Mouse (Mus musculus): ENCODE measurements around the gene Mtm1.
"Not testable (repeated sequence)": the region's sequence is repeated elsewhere in the genome, so short reads cannot be mapped to it uniquely, and the experiment has no call there.

The Mtm1 gene

DNA sequence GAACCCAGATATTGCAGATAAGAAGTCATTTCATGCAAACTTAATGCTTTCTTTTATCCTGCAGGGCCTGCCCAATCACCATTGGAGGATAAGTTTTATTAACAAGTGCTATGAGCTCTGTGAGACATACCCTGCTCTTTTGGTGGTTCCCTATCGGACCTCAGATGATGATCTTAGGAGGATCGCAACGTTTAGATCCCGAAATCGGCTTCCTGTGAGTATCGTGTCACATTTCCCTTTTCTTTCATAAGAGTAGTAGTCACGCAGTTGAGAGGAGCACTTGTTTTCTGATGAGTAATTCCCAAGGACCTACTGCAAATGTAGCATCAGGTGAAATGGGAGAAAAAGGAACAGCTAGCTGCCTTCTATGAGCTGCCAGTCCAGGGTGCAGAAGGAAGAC lies 76.5 kb downstream of the Mtm1 start:
- no peak for DNase-seq (ENCODE audit: low spot score)

GRCm38 (mm10) chrX:71294191-71294590 lies 83.6 kb downstream of the Mtm1 start:
- no peak for DNase-seq (ENCODE audit: low spot score)

GRCm38 (mm10) chrX:71296005-71296404 lies 85.4 kb downstream of the Mtm1 start:
- DNase-seq (ENCODE audit: low spot score) = no peak

DNA sequence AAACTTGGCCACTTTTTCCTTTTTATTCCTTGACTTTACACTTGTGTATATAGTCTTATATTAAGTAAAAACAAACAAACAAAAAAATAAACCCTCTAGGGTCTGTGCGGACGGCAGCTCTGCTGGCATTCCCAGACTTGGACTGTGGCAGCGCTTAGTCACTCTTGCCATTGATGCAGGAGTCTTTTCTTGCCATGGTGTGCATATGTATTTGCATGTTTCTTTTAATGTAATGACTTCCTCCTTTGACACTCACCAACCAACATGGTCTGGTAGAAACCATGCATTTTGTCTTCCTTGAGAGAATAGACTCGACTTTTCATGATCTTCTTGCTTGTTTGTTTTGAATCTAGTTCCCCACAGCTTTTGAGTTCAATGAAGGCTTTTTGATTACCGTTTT lies 91.6 kb downstream of the Mtm1 start:
- no peak for DNase-seq (ENCODE audit: low spot score)

DNA sequence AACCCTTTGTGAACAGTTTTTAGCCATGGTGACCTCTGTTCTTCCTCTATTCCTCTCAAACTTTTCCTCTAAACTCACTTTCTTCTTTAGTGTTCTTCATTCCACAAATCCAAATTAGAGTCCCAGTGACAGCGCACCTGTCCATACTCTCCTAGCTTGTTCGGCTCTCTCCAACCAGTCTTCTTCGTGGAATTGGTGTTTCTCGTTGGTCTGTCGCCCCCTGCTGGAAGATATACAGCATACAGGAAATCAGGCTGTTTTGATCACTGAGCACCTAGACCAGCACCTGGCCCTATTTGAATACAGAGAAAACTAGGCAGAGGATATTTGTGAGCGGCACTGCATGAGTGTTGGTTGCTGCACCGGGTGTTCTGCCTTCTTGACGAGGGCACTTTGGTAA lies 100.7 kb downstream of the Mtm1 start:
- peak; percentile 29 for DNase-seq (ENCODE audit: low spot score)

DNA sequence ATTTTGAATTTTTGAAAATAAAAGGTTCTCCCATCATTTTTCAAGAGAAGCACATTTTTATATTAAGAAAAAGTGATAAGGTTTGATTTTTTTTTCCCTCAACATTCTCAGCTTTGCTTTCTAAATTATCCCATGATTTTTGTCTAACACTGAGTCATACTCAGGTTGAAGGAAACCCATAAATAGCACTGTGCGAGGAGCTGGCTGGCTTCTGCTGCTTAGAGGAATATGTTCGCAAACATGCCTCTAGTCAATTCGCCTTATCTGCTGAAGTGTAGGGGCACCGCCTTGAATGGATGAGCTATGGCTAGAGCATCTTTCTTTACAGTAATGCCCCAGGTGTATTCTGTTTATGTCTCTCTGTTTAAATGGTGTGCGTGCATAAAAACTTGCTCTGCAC lies 103.8 kb downstream of the Mtm1 start:
- DNase-seq (ENCODE audit: low spot score) = no peak

DNA sequence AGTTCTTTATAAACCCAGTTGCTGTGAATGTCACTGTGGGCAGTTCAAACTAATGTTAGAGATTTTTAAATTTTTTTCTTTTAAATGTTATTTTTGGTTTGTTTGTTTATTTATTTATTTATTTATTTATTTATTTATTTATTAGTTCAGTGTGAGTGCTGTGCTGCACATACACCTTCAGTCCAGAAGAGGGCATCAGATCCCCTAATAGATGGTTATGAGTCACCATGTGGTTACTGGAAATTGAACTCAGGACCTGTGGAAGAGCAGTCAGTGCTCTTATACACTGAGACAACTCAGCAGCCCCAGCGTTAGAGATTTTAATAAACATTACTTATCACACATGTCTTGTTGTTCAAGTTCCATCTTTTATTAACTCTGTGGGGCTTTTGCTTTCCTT lies 141.5 kb downstream of the Mtm1 start:
- no peak for DNase-seq (ENCODE audit: low spot score)

GRCm38 (mm10) chrX:71355331-71355730 lies 144.8 kb downstream of the Mtm1 start:
- DNase-seq (ENCODE audit: low spot score) = no peak

- not testable (repeated sequence) for DNase-seq (ENCODE audit: low spot score)
Measured at GRCm38 (mm10) chrX:71361793-71362192, 151.2 kb downstream of the Mtm1 start.

DNA sequence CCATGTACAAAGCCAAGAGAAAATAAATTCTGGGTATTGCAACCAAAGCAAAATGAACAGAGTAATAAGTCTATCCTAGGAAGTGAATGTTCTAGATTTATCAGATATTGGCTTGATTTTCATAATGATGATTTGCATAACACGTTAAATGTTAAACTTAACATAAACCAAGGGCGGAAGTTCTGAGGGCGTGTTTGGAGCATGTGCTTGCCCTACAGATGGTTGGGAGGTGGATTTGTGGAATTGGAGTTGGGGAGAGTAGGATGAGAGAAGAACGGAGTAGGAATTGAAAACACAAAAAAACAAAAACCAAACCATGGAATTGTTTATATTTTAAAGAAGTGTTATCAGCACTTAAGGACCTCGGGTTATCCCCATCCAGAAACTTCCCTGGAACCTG lies 153.5 kb downstream of the Mtm1 start:
- no peak for DNase-seq (ENCODE audit: low spot score)

DNA sequence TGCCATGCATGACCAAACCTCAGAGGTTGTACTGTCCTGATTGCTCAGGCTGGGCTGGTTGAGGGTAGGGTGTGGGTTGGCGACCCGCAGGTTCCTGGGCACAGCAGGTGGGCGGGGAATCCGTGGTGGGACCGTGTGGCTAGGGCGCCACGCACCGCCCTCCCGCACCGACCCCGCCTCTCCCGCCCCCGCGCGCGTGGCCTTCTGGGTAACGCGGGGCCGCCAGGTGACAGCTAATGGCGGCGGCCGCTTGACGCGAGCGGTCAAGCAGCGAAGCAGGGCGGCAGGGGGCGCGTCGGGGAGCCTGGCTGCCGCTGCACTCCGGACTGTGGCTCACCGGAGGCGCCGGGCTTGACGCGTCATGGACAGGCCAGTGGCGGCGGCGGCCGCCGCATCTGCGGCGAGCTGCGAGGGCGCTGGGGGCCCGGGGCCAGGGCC lies 154.0 kb downstream of the Mtm1 start, which contains the start of gene Mtmr1:
Mtmr1 (plus strand) TSS at position 207 of the 438 bp plus-strand sequence.
- peak; percentile 63 for DNase-seq (ENCODE audit: low spot score)

DNA sequence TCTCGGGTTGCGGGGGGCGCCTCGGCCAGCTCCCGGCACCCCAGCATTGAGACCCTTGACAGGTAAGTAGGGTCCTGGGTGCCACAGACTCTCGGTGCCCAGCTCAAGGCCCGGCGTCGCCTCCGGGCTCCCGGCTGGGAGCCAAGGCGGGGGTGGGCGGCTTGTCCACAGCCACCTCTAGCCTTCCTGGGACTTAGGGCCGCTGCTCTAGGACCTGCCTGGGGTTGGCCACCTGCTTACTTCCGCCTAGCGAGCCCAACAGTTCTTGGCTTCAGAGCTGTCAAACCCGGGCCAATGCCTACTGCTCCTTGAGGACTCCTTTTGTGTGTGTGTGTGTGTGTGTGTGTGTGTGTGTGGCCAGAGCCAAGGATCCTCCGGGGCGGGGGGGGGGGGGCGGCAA lies 154.4 kb downstream of the Mtm1 start:
- DNase-seq (ENCODE audit: low spot score) = peak; percentile 10
